Mouse (Mus musculus): ENCODE measurements around the gene Fam43b. TPM values are rescaled to one million over a fixed set of nuclear protein-coding genes. Genes with fewer than 3 reads are reported as not detected.

Fam43b gene
- polyA plus RNA-seq (2014; fragmentation: Illumina TruSeq; extraction: RNeasy Lipid Tissue Mini Kit (QIAGEN cat#74804)) = not detected

GRCm38 (mm10) chr4:138395971-138396645 is at the start of gene Fam43b:
TSS of gene Fam43b (minus strand) at chr4:138396528.

GRCm38 (mm10) chr4:138434347-138435316 is 38.3 kb upstream of the Fam43b start, which contains the start of gene Mul1:
TSS of gene Mul1 (plus strand) at chr4:138434671.

GRCm38 (mm10) chr4:138367641-138368497 is 28.5 kb downstream of the Fam43b start, which contains the start of gene Cda:
TSS of gene Cda (minus strand) at chr4:138367992.

Other genes with a start within 250 kb of the Fam43b start
- 187 TPM for gene Hp1bp3, start 180.2 kb downstream of the Fam43b start, polyA plus RNA-seq (2014; fragmentation: Illumina TruSeq; extraction: RNeasy Lipid Tissue Mini Kit (QIAGEN cat#74804))
- gene Sh2d5, start 146.1 kb downstream of the Fam43b start, polyA plus RNA-seq (2014; fragmentation: Illumina TruSeq; extraction: RNeasy Lipid Tissue Mini Kit (QIAGEN cat#74804)) = 0.31 TPM
- gene Kif17, start 146.1 kb downstream of the Fam43b start, polyA plus RNA-seq (2014; fragmentation: Illumina TruSeq; extraction: RNeasy Lipid Tissue Mini Kit (QIAGEN cat#74804)) = not detected
- gene Ddost, start 91.8 kb downstream of the Fam43b start, polyA plus RNA-seq (2014; fragmentation: Illumina TruSeq; extraction: RNeasy Lipid Tissue Mini Kit (QIAGEN cat#74804)) = 23.1 TPM
- 52.8 TPM for gene Pink1, start 70.2 kb downstream of the Fam43b start, polyA plus RNA-seq (2014; fragmentation: Illumina TruSeq; extraction: RNeasy Lipid Tissue Mini Kit (QIAGEN cat#74804))
- gene Cda, start 28.5 kb downstream of the Fam43b start, polyA plus RNA-seq (2014; fragmentation: Illumina TruSeq; extraction: RNeasy Lipid Tissue Mini Kit (QIAGEN cat#74804)) = not detected
- 2.7 TPM for gene Mul1, start 38.1 kb upstream of the Fam43b start, polyA plus RNA-seq (2014; fragmentation: Illumina TruSeq; extraction: RNeasy Lipid Tissue Mini Kit (QIAGEN cat#74804))
- 45.8 TPM for gene Camk2n1, start 57.8 kb upstream of the Fam43b start, polyA plus RNA-seq (2014; fragmentation: Illumina TruSeq; extraction: RNeasy Lipid Tissue Mini Kit (QIAGEN cat#74804))
- 0.91 TPM for gene Vwa5b1, start 239.4 kb upstream of the Fam43b start, polyA plus RNA-seq (2014; fragmentation: Illumina TruSeq; extraction: RNeasy Lipid Tissue Mini Kit (QIAGEN cat#74804))